Mouse (Mus musculus) G1E (cell line): ENCODE data around the gene Clpsl2.

Experiments used
- CTCF ChIP-seq: IDR thresholded peaks from 2 replicates; pipeline ENCODE4 v1.5.1; 2012; ENCODE audit warnings: low read depth, low read length, inconsistent platforms, mixed read lengths
- GATA1 ChIP-seq: IDR thresholded peaks from 2 replicates; pipeline ENCODE4 v1.6.1; 2012; ENCODE audit warnings: borderline replicate concordance, low read length, inconsistent platforms, mixed read lengths
- POLR2AphosphoS5 ChIP-seq: IDR thresholded peaks from 2 replicates; pipeline ENCODE4 v1.6.1; 2012; ENCODE audit warnings: low read depth, low read length, inconsistent platforms; ENCODE audit not compliant: insufficient replicate concordance
- TAL1 ChIP-seq: conservative IDR thresholded peaks from 2 replicates; pipeline ENCODE4 v1.6.1; 2012; ENCODE audit warnings: low read depth, low read length, inconsistent platforms, mixed read lengths

DNA sequence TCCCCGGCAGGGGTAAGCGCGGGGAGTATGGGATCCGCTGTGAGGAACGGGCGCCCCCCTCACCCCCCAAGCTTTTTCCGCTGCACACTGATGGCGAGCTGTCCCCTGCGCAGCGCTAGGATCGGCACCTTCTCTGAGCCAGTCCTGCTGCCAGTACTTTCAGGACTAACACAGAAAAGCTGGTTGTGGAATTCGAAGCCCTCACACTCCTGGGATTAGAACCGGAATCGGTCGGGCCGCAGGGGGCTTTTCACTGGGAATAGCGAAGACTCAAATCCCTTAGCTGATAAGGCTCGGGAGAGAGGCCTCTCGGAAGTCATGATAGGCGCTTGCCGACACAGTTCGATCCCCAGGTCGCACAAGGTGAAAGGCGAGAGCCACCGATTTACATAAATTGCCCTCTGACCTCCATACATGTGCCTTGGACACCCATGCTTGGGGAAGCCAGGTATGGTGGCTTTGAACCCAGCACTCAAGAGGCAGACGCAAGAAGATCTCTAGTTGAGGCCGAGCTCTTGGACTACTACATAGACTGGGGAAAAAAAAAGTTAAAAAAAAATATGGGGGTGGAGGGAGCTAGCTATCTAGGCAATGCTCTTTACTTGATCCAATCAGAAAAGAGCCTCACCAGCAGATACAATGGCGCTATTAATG lies 25.7 kb upstream of the Clpsl2 start:
- TF ChIP-seq CTCF (no peak), POLR2AphosphoS5 (no peak), TAL1 (no peak), GATA1 (no peak)
